Mouse (Mus musculus): ENCODE data around the gene Ranbp1.

DNA sequence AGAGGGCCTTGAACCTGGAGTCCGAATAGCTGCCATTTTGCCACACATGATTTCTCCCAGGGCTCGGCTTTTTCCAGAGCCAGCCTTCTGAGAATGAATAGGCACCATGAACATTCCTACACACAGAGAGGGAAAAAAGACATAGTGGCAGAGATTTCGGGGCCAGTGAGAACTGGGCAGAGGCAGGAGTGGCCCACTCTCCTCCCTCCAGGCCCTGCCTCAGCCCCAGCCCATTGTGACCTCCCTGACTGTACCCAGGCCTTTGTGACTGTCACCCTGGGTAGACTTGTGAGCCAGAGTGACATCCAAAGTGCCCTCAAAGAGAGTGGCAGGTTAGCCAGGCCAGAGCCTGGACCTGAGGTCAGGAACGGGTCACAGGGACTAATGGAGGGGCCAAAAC, 31.0 kb downstream of the Ranbp1 start, which contains the start of gene Ccdc188:
- TF ChIP-seq POLR2A (IDR thresholded peaks at IDR 0.05; ENCODE audit: low read depth, low read length), result no peak
- TF ChIP-seq TBP (conservative IDR thresholded peaks at IDR 0.05; ENCODE audit: low read depth, low read length), result no peak
- no peak for TF ChIP-seq RAD21 (IDR thresholded peaks at IDR 0.05; ENCODE audit: low read depth, low read length)
- no peak for TF ChIP-seq MEF2A (IDR thresholded peaks at IDR 0.05; ENCODE audit: borderline replicate concordance, low read depth, low read length)
- no peak for TF ChIP-seq SIN3A (IDR thresholded peaks at IDR 0.05; ENCODE audit: low read length)
- no peak for TF ChIP-seq ZC3H11A (IDR thresholded peaks at IDR 0.05; ENCODE audit: low read depth, low read length)
- TF ChIP-seq POLR2AphosphoS2 (IDR thresholded peaks at IDR 0.05; ENCODE audit: low read depth, low read length), result no peak
- TF ChIP-seq CTCF (conservative IDR thresholded peaks at IDR 0.05 in 1 of 2, IDR thresholded peaks at IDR 0.05 in 1 of 2; ENCODE audit: low read depth in 2 of 2, low read length in 2 of 2), result no peak
- TF ChIP-seq CHD1 (IDR thresholded peaks at IDR 0.05; ENCODE audit: low read depth, low read length), result no peak
- TF ChIP-seq MXI1 (IDR thresholded peaks at IDR 0.05; ENCODE audit: low read depth, low read length), result no peak
- TF ChIP-seq USF1 (IDR thresholded peaks at IDR 0.05; ENCODE audit: low read depth, low read length), result no peak
